Mouse (Mus musculus) urinary bladder, postnatal 10 days (tissue): ENCODE results near the gene Tdo2.
A peak's percentile ranks its signal among the peaks of the same experiment; 100 is the strongest.

Source experiments
- DNase-seq: peaks from one replicate; pipeline ENCODE4 v3.0.0; 2022; ENCODE audit warnings: low spot score

Tdo2 gene

GRCm38 (mm10) chr3:81943097-81943496 is 32.9 kb downstream of the Tdo2 start:
- no peak for DNase-seq

GRCm38 (mm10) chr3:81942341-81942740 is 33.7 kb downstream of the Tdo2 start:
- no peak for DNase-seq

- no peak for DNase-seq
Measured at GRCm38 (mm10) chr3:81938924-81939323, 37.1 kb downstream of the Tdo2 start.

GRCm38 (mm10) chr3:81933348-81933747 is 42.7 kb downstream of the Tdo2 start:
- no peak for DNase-seq

GRCm38 (mm10) chr3:81932141-81933101 is 43.6 kb downstream of the Tdo2 start, which contains the start of gene Ctso:
Ctso (plus strand) TSS chr3:81932601.
- peak; percentile 47 for DNase-seq

- no peak for DNase-seq
Measured at GRCm38 (mm10) chr3:81931695-81932094, 44.3 kb downstream of the Tdo2 start.

GRCm38 (mm10) chr3:81929073-81929472 is 46.9 kb downstream of the Tdo2 start:
- DNase-seq, result no peak

GRCm38 (mm10) chr3:81926764-81927325 is 49.2 kb downstream of the Tdo2 start:
- no peak for DNase-seq

GRCm38 (mm10) chr3:81925856-81926255 is 50.1 kb downstream of the Tdo2 start:
- DNase-seq, result no peak

GRCm38 (mm10) chr3:81924931-81925330 is 51.1 kb downstream of the Tdo2 start:
- DNase-seq, result no peak

GRCm38 (mm10) chr3:81922910-81923309 is 53.1 kb downstream of the Tdo2 start:
- DNase-seq, result no peak

- no peak for DNase-seq
Measured at GRCm38 (mm10) chr3:81919681-81920080, 56.3 kb downstream of the Tdo2 start.

GRCm38 (mm10) chr3:81918215-81918614 is 57.8 kb downstream of the Tdo2 start:
- DNase-seq, result no peak

- DNase-seq, result no peak
Measured at GRCm38 (mm10) chr3:81917354-81917935, 58.6 kb downstream of the Tdo2 start.

GRCm38 (mm10) chr3:81916030-81916686 is 59.8 kb downstream of the Tdo2 start:
- DNase-seq, result no peak

- no peak for DNase-seq
Measured at GRCm38 (mm10) chr3:81910286-81911036, 65.5 kb downstream of the Tdo2 start.
